Mouse (Mus musculus) adrenal gland, postnatal 0 days (tissue): ENCODE data around the gene Vma21-ps. TPM values are rescaled to one million over a fixed set of nuclear protein-coding genes. Genes with fewer than 3 reads are reported as not detected.

Experiments used
- polyA plus RNA-seq: library from polyadenylated mRNA; unstranded; fragments of >200 nt; fragmentation: Nextera tagmentation; extraction: Ambion mirVana; gene quantifications from 2 replicates; pipeline ENCODE4 v1.2.1, GENCODE M21; 2015

Vma21-ps gene
- 0.92 TPM in 1 of 2 replicates, not detected in the other for polyA plus RNA-seq

GRCm38 (mm10) chr4:52497144-52497543 lies at the start of gene Vma21-ps:
Gene Vma21-ps (minus strand): TSS chr4:52497244.

Other genes starting within 250 kb of the Vma21-ps start
- gene Smc2, start 58.0 kb downstream of the Vma21-ps start, polyA plus RNA-seq: 73.9 and 85.0 TPM in 2 replicates
- not detected in 2 replicates for gene Toporsl, start 99.0 kb upstream of the Vma21-ps start, polyA plus RNA-seq